Mouse (Mus musculus): Measurements from ENCODE around the gene Fras1.

Gene Fras1

GRCm38 (mm10) chr5:96405139-96405842, 31.5 kb downstream of the Fras1 start:
- DNase-seq = no peak

- no peak for DNase-seq
Observed at GRCm38 (mm10) chr5:96408291-96408690, 34.5 kb downstream of the Fras1 start.

GRCm38 (mm10) chr5:96412754-96413394, 39.1 kb downstream of the Fras1 start:
- DNase-seq = no peak

- DNase-seq = no peak
Observed at GRCm38 (mm10) chr5:96417121-96417520, 43.4 kb downstream of the Fras1 start.

GRCm38 (mm10) chr5:96421550-96421949, 47.8 kb downstream of the Fras1 start:
- no peak for DNase-seq

- DNase-seq = no peak
Observed at GRCm38 (mm10) chr5:96422716-96423115, 49.0 kb downstream of the Fras1 start.

GRCm38 (mm10) chr5:96425391-96425790, 51.6 kb downstream of the Fras1 start:
- DNase-seq = no peak

- no peak for DNase-seq
Observed at GRCm38 (mm10) chr5:96429532-96430141, 55.9 kb downstream of the Fras1 start.

GRCm38 (mm10) chr5:96437870-96438269, 64.1 kb downstream of the Fras1 start:
- no peak for DNase-seq

- no peak for DNase-seq
Observed at GRCm38 (mm10) chr5:96439811-96440210, 66.1 kb downstream of the Fras1 start.

GRCm38 (mm10) chr5:96447460-96447859, 73.7 kb downstream of the Fras1 start:
- no peak for DNase-seq

- no peak for DNase-seq
Observed at GRCm38 (mm10) chr5:96452027-96452426, 78.3 kb downstream of the Fras1 start.

GRCm38 (mm10) chr5:96453386-96453785, 79.6 kb downstream of the Fras1 start:
- DNase-seq = no peak

GRCm38 (mm10) chr5:96454422-96454821, 80.7 kb downstream of the Fras1 start:
- DNase-seq = no peak

GRCm38 (mm10) chr5:96455241-96455640, 81.5 kb downstream of the Fras1 start:
- no peak for DNase-seq

GRCm38 (mm10) chr5:96457436-96457958, 83.7 kb downstream of the Fras1 start:
- no peak for DNase-seq

- no peak for DNase-seq
Observed at GRCm38 (mm10) chr5:96459605-96460004, 85.8 kb downstream of the Fras1 start.

GRCm38 (mm10) chr5:96462197-96462596, 88.4 kb downstream of the Fras1 start:
- no peak for DNase-seq

- DNase-seq = no peak
Observed at GRCm38 (mm10) chr5:96466461-96466860, 92.7 kb downstream of the Fras1 start.

- DNase-seq = no peak
Observed at GRCm38 (mm10) chr5:96471995-96472394, 98.2 kb downstream of the Fras1 start.

GRCm38 (mm10) chr5:96475488-96475887, 101.7 kb downstream of the Fras1 start:
- no peak for DNase-seq

- no peak for DNase-seq
Observed at GRCm38 (mm10) chr5:96479003-96479402, 105.2 kb downstream of the Fras1 start.

GRCm38 (mm10) chr5:96481159-96481558, 107.4 kb downstream of the Fras1 start:
- DNase-seq = no peak

- DNase-seq = no peak
Observed at GRCm38 (mm10) chr5:96482054-96482453, 108.3 kb downstream of the Fras1 start.
